Mouse (Mus musculus) megakaryocyte, adult 5-6 weeks (primary cell): ENCODE data around the gene Cela1. TPM values are rescaled to one million over a fixed set of nuclear protein-coding genes. Genes with fewer than 3 reads are reported as not detected.

ENCODE experiments used
- ATAC-seq: 2 replicates; pipeline ENCODE4 v1.8.0; 2016; ENCODE audit warnings: mild to moderate bottlenecking, inconsistent platforms; ENCODE audit not compliant: poor library complexity, severe bottlenecking
- total RNA-seq, 2 experiments: library from RNA; stranded (forward) in 1 of 2; stranded (reverse) in 1 of 2; fragments of 153-499, 151-499 nt in 1 of 2; fragments of 221-1000, 200-1000 nt in 1 of 2; gene quantifications; 2 replicates each; pipeline versions ENCODE4 v1.2.3 to v1.2.4; 2015 to 2017

Gene Cela1
- total RNA-seq, 2 experiments from 2014 or later = 1.8 to 6.2 TPM

DNA sequence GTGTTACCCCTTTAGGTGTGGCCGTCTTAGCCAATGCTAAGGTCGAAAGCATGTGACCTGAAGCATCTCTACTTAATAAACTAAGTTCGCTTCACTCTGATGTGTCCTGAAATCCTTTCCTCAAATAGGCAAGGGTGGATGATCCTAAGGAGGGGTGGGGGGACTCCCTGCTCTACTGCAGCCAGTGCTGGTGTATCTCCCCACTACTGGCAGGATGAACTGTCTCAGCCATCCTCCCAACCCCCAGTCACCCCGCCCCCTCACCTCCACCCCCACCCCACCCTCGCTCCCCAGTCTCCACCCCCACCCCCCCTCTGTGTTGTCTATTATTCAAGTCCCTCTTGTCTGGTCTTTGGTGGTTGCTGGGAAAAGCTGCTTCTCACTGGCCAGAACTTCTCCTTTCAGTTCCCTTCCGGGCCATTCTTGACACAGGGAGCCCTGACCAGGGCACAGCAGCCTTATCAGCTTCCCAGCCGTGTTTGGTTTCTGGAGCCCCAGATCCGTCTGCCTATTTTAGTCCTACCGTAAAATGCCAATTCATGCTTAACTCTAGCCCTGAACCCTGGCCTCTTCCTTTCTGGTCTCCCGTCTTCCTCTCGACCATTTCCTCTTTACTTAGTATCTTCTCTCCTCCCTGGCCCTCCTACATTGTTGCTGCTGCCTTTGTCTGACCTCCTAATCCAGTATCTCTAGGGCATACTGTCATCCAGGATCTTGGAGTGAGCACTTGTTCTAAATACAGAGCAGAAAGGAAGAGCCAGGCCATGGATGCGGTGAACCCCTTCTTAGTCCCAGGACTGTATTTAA lies 13.9 kb downstream of the Cela1 start:
- peak; percentile 51 for ATAC-seq

DNA sequence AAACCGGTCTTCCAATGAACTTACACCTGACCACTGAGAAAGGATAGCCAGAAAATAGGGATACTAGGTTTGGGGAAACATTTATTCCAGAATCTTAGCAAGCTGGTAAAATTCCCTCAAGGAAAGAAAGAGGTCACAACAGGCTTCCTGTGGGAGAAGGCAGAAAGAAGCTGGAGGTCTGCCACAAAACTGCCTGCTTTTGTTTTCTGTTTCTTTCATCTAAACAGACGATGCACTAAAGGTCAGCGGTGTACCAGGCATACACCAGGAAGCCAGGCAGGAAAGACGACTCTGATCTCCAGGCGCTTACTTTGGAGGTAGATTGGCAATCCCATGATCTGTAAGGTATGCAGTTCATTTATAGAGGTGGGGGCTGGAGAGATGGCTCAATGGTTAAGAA lies 16.9 kb downstream of the Cela1 start:
- ATAC-seq = no peak

DNA sequence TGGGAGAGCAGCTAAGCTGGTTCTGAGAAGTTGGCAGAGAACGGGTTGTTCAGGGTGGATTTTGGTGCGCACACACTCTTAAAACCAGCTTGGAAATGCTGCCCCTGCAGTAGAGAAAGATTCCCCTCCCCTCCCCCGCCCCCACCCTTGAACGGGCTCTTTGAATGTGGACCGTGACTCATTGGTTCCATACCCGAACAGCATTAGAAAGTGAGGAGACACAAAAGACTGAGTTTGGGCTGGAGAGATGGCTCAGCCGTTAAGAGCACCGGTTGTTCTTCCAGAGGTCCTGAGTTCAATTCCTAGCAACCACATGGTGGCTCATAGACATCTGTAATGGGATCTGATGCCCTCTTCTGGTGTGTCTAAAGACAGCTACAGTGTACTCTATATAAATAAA lies 17.7 kb downstream of the Cela1 start:
- ATAC-seq = no peak

DNA sequence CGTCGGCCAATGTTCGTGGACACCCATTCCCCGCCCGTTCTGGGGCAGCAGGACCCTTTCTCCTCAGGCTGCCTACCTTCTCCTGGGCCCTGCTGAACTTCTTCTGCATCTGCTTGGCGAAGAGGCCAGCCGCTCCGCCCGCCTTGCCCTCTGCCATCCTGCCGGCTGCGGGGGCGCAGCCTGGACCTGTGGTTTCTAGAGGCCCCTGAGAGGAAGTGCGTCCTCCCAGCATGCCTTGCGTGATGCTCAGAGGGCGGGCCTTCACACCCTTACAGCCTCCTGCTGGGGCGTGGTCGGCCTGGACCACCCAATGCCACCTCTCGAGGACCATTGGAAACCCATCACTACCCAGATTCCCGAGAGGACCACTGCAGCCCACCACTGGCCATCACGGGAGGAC lies 18.4 kb downstream of the Cela1 start, which contains the start of gene Bin2:
Bin2 (minus strand) TSS at position 217 of the 400 bp plus-strand sequence.
- ATAC-seq = peak; percentile 68

DNA sequence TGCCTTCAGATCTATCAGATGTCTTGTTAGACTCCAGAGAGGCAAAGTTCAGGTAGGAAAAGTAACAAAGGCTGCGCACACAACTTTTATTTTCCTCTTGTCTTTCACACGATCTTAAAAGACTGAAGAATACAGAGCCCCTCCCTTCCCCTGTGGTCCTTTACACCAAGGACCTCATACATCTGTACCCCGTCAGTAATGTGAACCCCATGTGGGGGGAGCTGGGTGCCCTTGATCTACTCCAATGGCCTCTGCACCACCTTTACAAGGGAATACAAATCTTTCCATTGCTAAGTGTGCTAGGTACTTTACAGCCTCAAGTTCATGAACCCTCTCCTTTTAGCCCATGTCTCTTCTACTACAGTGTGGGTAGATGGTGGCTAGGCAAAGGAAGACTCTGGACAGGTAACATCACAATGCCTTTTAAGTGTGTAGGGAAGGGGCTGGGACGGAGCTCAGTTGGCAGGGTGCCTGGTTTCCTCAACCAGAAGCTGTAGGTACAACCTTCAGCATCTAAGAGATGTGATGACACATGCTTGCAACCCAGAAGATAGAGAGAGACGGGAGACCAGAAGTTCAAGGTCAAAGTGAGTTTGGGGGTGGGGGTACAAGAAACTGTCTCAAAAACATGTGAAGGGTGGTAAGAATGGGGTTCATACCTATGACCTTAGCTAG lies 19.7 kb downstream of the Cela1 start:
- no peak for ATAC-seq

DNA sequence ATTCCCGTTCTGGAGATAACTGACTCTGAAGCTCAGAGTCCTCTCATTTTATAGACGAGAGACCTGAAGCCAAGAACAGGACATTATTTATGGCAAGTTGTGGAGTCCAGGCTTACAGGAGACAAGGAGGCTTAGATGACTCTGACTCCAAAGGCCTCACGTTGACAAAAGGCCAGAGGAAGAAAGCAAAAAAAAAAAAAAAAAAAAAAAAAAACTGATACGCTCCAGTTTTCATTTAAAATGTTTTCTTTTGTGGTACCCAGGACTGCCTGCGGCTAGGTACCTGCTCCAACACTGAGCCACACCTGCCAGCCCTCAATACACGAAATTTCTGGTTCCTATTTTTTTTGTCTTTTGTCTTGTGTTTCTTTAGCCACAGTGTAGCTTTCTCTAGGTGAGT lies 20.3 kb downstream of the Cela1 start:
- ATAC-seq = no peak

DNA sequence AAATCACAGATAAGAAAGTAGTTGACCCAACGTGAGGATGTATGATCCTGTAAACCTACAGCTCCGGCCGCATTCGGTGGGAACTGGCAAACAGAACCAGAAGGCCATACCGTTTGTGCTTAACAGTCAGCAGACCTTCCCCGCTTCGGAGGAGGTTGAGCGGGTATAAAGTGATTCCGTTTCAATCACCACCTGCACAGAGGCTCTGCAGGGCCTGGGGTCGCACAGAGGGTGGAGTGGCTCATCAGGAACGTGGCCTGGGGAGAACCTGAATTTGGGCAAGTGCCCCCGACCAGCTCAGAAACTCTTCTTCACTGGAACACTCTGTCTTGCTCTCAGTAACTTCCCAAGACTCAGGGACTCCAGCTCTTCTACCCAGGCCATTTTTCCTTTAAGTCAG lies 20.9 kb downstream of the Cela1 start:
- no peak for ATAC-seq

DNA sequence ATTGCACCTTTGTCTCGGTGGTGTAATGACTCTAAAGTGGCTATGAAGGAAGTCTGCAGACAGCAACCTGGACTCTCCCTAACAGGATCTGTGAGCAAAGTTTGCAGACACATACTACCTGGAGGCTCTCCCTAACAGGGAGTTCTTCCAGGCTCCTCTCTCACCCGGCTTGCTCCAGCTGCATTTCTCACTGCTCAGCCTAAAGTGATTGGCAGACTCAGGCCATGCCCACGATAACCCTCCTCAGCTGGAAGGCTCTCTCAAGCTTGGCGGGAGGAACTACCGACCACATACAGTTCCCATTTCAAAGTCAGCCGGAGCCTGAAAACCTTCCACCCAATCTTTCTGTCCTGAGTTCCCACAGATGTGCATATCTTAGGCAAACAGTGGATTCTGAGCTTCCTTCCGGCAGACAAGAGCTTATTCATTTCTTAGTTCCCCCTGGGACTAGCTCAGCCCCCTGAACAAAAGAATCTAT lies 21.5 kb downstream of the Cela1 start:
- ATAC-seq = peak; percentile 34

DNA sequence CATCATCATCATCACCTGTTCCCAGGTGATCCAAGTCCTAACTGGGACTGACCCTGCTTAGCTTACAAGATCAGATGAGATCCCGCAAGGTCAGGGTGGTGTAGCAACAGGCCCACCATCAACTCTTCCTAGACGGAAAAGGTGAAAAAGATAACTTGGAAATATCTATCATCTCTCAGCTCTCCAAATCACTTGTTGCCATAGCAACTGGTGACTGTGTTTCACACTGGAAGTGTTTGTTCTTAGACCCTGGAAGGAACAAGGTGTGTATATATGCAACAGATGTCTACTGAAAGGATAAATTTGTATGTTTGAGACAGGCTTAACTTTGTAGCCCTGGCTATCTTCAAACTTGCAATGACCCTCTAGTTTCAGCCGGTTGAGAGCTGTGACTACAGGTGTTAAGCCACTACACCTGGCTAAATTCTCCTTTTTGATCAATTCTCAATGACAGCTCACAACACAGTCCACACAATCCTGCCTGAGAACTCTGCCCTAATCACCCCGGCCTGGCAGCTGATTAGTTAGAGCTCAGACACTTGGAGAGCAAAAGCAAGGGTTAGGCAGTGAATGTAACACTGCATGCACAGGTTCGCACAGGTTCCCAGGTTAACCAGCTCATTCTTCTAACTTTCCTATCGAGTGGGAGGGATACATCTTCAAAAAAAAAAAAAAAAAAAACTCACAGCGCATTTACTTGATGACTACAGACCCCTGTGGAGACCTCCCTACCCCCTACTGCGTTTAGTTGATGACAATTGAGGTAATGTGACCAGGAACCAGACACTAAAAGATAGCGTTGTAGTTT lies 22.1 kb downstream of the Cela1 start:
- ATAC-seq = no peak

DNA sequence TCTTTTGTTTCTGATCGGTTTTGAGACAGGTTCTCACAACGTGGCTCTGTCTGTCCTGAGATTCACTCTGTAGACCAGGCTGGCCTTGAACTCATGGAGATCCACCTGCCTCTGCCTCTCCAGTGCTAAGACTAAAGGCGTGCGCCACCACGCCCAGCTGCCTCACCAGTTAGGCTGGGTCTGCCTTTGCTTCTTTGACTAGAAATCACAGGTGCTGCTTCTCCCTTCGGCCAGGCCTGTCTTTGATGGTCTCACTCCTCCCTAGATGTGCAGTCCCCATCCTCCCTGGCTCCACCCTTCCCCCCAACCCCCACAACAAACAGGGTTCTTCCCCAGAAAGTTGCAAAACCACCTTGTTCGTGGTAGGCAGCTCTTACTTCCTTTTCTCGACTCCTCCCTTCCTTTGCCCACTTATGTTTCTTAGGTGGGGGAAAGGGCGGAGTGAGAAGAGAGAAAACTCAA lies 22.9 kb downstream of the Cela1 start:
- peak; percentile 69 for ATAC-seq

DNA sequence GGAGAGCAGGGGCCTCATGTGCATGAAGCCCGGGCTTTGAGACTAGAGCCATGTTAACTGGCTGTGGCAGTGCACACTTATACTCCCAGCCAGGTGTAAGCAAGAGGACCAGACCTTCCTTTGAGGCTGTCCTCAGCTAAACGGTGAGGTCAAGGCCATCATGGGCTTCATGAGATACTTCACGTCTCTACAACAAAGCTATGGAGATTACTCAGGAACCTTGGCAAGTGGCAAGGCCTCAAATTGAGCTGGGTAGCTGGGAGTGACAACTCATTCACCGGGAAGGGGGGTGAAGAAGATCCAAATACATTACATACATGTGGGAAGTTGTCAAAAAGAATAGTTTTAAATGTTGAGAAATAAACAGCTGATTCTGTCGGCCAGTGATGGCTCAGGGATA lies 26.9 kb downstream of the Cela1 start:
- no peak for ATAC-seq

DNA sequence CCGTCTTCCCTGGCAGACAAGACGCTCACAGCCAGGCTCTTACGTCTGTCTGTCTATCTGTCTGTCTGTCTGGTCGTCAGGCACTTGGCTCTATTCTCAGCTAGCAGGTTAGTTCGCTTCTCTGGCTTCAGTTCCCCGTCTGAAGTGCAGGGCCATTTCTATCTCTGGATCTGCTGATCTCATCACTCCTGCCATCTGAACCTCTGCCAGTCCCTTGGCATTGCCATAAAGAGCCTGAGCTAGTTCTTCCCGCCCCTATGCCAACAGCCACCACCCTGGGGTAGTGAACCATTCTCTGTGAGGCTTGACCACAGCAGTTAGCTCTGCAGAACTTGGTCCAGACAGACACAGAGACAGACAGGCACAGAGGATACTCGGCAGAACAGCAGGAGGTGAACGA lies 27.4 kb downstream of the Cela1 start:
- no peak for ATAC-seq

DNA sequence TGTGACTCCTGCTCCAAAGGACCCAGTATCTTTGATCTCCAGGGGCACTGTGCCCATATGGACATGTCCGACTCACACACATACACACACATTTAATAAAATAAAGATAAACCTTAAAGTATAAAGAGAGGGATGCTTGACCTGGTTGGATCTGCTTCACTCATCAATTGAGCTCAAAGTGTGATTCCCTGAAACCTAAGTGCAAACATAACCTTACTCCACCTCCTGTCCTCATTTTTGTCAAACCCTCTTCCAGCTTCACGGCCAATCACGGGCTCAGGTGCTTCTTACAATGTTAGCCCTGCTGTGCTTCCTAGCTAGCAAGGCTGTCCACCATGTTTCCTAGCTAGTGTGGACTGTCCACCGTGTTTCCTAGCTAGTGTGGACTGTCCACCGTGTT lies 32.5 kb downstream of the Cela1 start:
- ATAC-seq = no peak

DNA sequence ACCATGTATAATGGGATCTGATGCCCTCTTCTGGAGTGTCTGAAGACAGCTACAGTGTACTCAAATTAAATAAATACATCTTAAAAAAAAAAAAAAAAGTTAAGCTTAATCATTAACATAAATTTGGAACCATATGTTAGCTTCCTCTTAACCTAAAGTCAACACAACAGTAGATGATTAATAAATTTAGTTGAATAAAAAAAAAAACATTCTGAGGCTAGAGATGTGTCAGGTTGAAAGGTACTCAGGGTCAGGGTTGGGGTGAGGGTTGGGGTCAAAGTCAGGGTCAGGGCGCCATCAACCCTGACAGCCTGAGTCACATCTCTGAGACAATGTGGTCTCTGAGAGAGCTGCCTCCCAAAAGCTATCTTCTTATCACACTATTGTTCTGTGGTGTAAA lies 33.5 kb downstream of the Cela1 start:
- no peak for ATAC-seq

DNA sequence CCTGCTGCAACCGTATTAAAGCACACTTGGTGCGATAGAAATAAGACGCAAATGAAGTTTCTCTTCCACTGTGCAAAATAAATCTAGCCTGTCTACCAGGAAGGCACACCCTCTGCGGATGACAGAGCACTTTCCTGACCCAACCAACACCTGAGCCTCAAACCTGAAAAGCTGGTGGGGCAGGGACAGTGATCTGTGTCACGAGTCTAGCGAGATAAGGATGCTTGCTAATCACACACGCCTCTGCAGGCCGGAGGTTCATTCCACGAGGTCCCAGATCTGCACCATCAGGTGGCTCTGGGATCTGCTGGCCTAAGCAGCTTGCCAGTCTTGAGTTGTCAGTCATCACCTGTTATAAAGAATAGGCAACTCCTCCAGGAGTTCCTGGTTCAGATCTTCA lies 36.1 kb downstream of the Cela1 start:
- ATAC-seq = no peak

DNA sequence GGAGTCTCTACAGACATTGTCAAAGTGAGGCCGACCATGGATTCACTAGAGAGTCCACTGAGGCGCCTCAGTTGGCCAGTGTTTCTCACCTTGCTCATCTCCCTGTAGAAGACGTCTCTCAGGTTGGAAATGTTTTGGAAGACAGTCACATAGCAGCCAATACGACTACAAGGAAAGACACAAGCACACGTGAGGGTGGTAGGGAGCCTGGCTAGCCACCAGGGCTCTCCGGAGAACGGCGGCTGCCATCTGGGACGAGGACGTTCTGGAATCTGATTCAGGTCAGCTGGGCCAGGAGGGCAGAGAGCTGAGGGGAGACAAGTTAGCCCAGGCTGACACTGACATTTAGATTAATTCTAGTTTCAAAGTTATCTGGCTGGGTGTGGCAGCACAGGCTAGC lies 37.6 kb downstream of the Cela1 start:
- no peak for ATAC-seq

DNA sequence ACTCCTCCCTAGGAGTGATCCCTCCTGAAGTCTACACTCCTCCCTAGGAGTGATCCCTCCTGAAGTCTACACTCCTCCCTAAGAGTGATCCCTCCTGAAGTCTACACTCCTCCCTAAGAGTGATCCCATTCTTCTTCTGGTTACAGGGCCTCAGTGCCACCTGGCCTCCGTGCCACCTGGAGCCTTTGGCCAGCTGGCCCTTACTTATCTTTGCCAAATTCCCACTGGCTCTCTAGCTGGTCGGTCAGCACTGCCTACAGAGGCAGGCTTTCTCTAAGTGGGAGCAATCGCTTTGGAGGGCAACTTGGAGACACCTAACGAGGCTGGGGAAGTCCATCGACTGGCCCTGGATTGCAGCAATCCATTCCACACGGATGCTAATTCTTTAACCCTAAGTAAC lies 41.6 kb downstream of the Cela1 start:
- no peak for ATAC-seq

DNA sequence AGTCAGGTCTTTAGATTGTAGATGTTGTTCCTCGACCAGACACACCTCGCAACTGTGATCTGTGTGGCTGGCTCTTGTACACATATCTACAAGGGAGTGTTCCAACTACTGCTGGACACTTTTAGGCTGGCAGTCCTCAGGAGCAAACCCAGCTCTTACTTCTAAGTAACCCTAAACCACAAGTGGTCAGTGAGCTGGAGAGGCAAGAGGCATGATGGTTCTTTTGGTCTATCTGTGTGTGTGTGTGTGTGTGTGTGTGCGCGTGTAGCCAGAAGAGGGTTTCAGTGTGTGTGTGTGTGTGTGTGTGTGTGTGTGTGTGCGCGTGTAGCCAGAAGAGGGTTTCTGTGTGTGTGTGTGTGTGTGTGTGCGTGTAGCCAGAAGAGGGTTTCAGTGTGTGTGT lies 45.3 kb downstream of the Cela1 start:
- no peak for ATAC-seq

DNA sequence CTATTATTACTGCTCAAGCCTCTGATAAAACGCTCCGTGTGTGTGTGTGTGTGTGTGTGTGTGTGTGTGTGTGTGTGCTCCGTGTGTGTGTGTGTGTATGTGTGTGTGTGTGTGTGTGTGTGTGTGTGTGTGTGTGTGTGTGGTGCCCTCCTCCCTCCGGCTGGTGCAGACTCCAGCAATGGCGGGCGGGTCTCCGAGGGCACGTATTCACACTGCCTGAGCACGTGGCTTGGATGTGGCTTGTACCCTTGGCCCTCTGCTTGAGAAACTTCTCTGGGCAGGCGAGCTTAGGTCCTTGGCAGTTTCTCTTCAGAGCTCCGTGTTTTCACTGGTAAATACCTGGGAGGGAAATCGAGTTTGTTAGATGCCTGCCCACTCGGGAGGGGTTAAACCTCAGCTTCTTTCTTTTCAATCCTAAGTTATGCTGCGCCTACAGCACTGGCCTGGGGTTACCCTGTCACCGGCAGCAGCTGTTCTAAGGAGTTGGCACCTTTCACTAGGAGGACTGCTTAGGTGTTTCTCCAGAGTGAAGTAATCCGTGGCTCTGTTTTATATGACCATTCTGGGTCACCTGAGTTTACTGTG lies 46.4 kb downstream of the Cela1 start:
- no peak for ATAC-seq

DNA sequence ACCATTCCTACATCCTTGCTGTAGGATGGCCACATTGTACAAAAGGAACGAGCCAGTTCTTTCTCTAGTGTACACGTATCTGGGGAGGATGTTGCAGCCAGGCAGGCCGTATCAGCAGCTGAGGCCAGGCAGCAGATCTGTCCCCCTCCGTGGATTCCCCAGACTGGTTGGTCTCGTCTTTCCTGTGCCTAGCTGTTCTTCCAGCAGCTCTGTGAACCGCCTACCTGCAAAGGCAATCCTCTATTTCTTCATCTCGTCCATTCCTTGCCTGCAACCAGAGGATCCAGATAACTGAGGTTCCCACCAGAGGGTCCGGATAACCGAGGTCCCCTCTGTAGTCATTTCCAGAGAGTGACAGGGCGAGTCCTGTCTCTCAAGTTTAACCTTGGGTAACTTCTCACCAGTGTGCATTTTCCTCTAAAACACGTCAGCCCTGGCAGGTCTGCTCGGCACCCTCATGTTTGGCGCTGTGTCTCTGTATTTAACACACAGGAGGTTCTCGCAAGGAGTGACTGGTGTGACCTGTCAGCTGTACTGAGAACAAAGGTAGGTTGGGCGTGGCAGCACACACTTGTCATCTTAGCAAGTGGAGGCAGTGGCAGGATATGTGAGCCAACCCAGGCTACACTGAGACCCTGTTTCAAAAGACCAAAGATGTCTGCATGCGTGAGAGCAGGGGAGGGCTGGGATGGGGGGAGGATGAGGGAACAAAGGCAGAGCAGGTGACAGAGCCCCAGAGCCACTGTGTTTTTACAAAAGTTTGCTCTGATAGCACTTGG lies 47.6 kb downstream of the Cela1 start:
- ATAC-seq = no peak
